Mouse (Mus musculus) frontal cortex, postnatal 25 days (tissue): Measurements from ENCODE around the gene Pold1.
A peak's percentile ranks its signal among the peaks of the same experiment; 100 is the strongest.

Experiments
- DNase-seq, 2 experiments: peaks; one replicate each; pipeline ENCODE4 v3.0.0; 2022; ENCODE audit warnings: low spot score in 2 of 2

The Pold1 gene

GRCm38 (mm10) chr7:44581637-44582036, 33.0 kb upstream of the Pold1 start:
- no peak for DNase-seq

- no peak for DNase-seq
Observed at GRCm38 (mm10) chr7:44576333-44576844, 27.7 kb upstream of the Pold1 start.

- DNase-seq = no peak
Observed at GRCm38 (mm10) chr7:44572956-44573484, 24.4 kb upstream of the Pold1 start.

- no peak for DNase-seq
Observed at GRCm38 (mm10) chr7:44572213-44572701, 23.6 kb upstream of the Pold1 start, which contains the start of gene Napsa. Gene Napsa (plus strand): TSS chr7:44572380.

- no peak for DNase-seq
Observed at GRCm38 (mm10) chr7:44571811-44572210, 23.2 kb upstream of the Pold1 start.

- DNase-seq = no peak
Observed at GRCm38 (mm10) chr7:44570989-44571388, 22.3 kb upstream of the Pold1 start.

GRCm38 (mm10) chr7:44568803-44569202, 20.2 kb upstream of the Pold1 start:
- DNase-seq = no peak

GRCm38 (mm10) chr7:44565414-44565813, 16.8 kb upstream of the Pold1 start:
- no peak for DNase-seq

- no peak for DNase-seq
Observed at GRCm38 (mm10) chr7:44564486-44564885, 15.8 kb upstream of the Pold1 start.

- no peak for DNase-seq
Observed at GRCm38 (mm10) chr7:44563284-44563683, 14.6 kb upstream of the Pold1 start.

GRCm38 (mm10) chr7:44560435-44561400, 12.1 kb upstream of the Pold1 start:
- peak; percentile 64 to 76 for DNase-seq

GRCm38 (mm10) chr7:44557629-44558028, 9.0 kb upstream of the Pold1 start:
- DNase-seq = no peak

- peak; percentile 79 to 91 for DNase-seq
Observed at GRCm38 (mm10) chr7:44553826-44554225, 5.2 kb upstream of the Pold1 start, which contains the start of gene Nr1h2. Gene Nr1h2 (minus strand): TSS chr7:44553951.

GRCm38 (mm10) chr7:44553196-44553764, 4.6 kb upstream of the Pold1 start:
- no peak for DNase-seq

- DNase-seq = no peak
Observed at GRCm38 (mm10) chr7:44552141-44552908, 3.7 kb upstream of the Pold1 start.

GRCm38 (mm10) chr7:44551731-44552130, 3.1 kb upstream of the Pold1 start:
- no peak for DNase-seq

GRCm38 (mm10) chr7:44551301-44551700, 2.7 kb upstream of the Pold1 start:
- DNase-seq = no peak

GRCm38 (mm10) chr7:44550409-44550678, 1.7 kb upstream of the Pold1 start:
- DNase-seq = no peak

- DNase-seq = no peak
Observed at GRCm38 (mm10) chr7:44549621-44550408, 1.2 kb upstream of the Pold1 start.

- DNase-seq = no peak
Observed at GRCm38 (mm10) chr7:44547725-44548124, 924 bp downstream of the Pold1 start.

GRCm38 (mm10) chr7:44547041-44547440, 1.6 kb downstream of the Pold1 start:
- DNase-seq = no peak
